Mouse (Mus musculus) myocyte (in vitro differentiated cells): Measurements from ENCODE around the gene Rnd3. TPM values are rescaled to one million over a fixed set of nuclear protein-coding genes. Genes with fewer than 3 reads are reported as not detected.

Experiments used
- H3K27me3 ChIP-seq: one replicate; pipeline ENCODE4 v1.6.1; 2011; ENCODE audit not compliant: control insufficient read depth, insufficient read depth, insufficient read length
- H3K36me3 ChIP-seq: one replicate; pipeline ENCODE4 v1.6.1; 2011; ENCODE audit not compliant: control insufficient read depth, insufficient read depth
- H3K4me2 ChIP-seq: one replicate; pipeline ENCODE4 v1.6.1; 2011; ENCODE audit warnings: low read depth, control low read depth
- H3K4me3 ChIP-seq: one replicate; pipeline ENCODE4 v1.5.1; 2011; ENCODE audit warnings: mild to moderate bottlenecking, control low read depth, moderate library complexity
- H3K79me2 ChIP-seq: one replicate; pipeline ENCODE4 v1.6.1; 2011; ENCODE audit not compliant: control insufficient read depth, insufficient read depth
- H3ac ChIP-seq: one replicate; pipeline ENCODE4 v1.6.1; 2011; ENCODE audit not compliant: control insufficient read depth, insufficient read length
- CEBPB ChIP-seq: IDR thresholded peaks from 2 replicates; pipeline ENCODE4 v1.6.1; 2011; ENCODE audit warnings: mild to moderate bottlenecking, moderate library complexity; ENCODE audit not compliant: poor library complexity, insufficient read depth, severe bottlenecking
- E2F4 ChIP-seq: IDR thresholded peaks from one replicate; pipeline ENCODE4 v1.6.1; 2011; ENCODE audit warnings: mild to moderate bottlenecking, control low read depth, moderate library complexity; ENCODE audit not compliant: insufficient read depth
- MAX ChIP-seq: IDR thresholded peaks from one replicate; pipeline ENCODE4 v1.6.1; 2011; ENCODE audit warnings: low read depth, mild to moderate bottlenecking, control low read depth
- MYOD1 ChIP-seq, 3 experiments: IDR thresholded peaks; one replicate each; pipeline ENCODE4 v1.6.1; 2011; ENCODE audit warnings: control low read depth in 2 of 3, low read depth in 2 of 3, mild to moderate bottlenecking in 2 of 3, moderate library complexity in 1 of 3; ENCODE audit not compliant: insufficient read length in 2 of 3, control insufficient read depth in 1 of 3
- MYOG ChIP-seq, 3 experiments: IDR thresholded peaks; one replicate each; pipeline ENCODE4 v1.6.1; 2011; ENCODE audit warnings: control low read depth in 2 of 3, low read depth in 2 of 3, mild to moderate bottlenecking in 2 of 3; ENCODE audit not compliant: insufficient read length in 2 of 3, control insufficient read depth in 1 of 3, insufficient read depth in 1 of 3
- POLR2A ChIP-seq: IDR thresholded peaks from one replicate; pipeline ENCODE4 v1.6.1; 2011; ENCODE audit warnings: low read depth, mild to moderate bottlenecking, control low read depth, moderate library complexity; ENCODE audit not compliant: insufficient read length
- POLR2AphosphoS2 ChIP-seq: IDR thresholded peaks from one replicate; pipeline ENCODE4 v1.6.1; 2011; ENCODE audit warnings: low read depth, control low read depth; ENCODE audit not compliant: insufficient read length
- REST ChIP-seq: IDR thresholded peaks from one replicate; pipeline ENCODE4 v1.6.1; 2011; ENCODE audit warnings: mild to moderate bottlenecking, control low read depth, moderate library complexity; ENCODE audit not compliant: insufficient read depth, insufficient read length
- SRF ChIP-seq: IDR thresholded peaks from one replicate; pipeline ENCODE4 v1.6.1; 2011; ENCODE audit warnings: low read depth; ENCODE audit not compliant: control insufficient read depth, insufficient read length
- TCF12 ChIP-seq: IDR thresholded peaks from one replicate; pipeline ENCODE4 v1.6.1; 2011; ENCODE audit warnings: mild to moderate bottlenecking, control low read depth; ENCODE audit not compliant: poor library complexity, insufficient read depth, severe bottlenecking
- TCF3 ChIP-seq: IDR thresholded peaks from one replicate; pipeline ENCODE4 v1.6.1; 2011; ENCODE audit warnings: low read depth, control low read depth; ENCODE audit not compliant: insufficient read length
- USF1 ChIP-seq: IDR thresholded peaks from one replicate; pipeline ENCODE4 v1.6.1; 2011; ENCODE audit warnings: low read depth, mild to moderate bottlenecking, control low read depth, moderate library complexity
- polyA plus RNA-seq: library from polyadenylated mRNA; unstranded; fragments of >200 nt; fragmentation: generic; extraction: Trizol; gene quantifications from one replicate; pipeline ENCODE4 v1.2.1, GENCODE M21; 2012; ENCODE audit warnings: missing spikeins

Rnd3 gene
- polyA plus RNA-seq, 1 experiment = 10.3 TPM

GRCm38 (mm10) chr2:51179096-51179495, 30.2 kb upstream of the Rnd3 start:
- TF ChIP-seq MYOG (IDR thresholded peaks at IDR 0.05; ENCODE audit: control insufficient read depth in 1 of 3, insufficient read depth in 1 of 3, insufficient read length in 2 of 3, low read depth in 2 of 3) = no peak
- no peak for TF ChIP-seq CEBPB
- TF ChIP-seq E2F4 = no peak
- no peak for TF ChIP-seq POLR2AphosphoS2
- TF ChIP-seq TCF3 = no peak
- TF ChIP-seq MYOD1 (IDR thresholded peaks at IDR 0.05; ENCODE audit: control insufficient read depth in 1 of 3, insufficient read length in 2 of 3, low read depth in 2 of 3) = no peak
- no peak for TF ChIP-seq MAX
- TF ChIP-seq USF1 = no peak
- TF ChIP-seq REST = no peak
- TF ChIP-seq POLR2A = no peak
- no peak for TF ChIP-seq TCF12
- no peak overlapping the region for H3K4me2 ChIP-seq
- no peaks in the 10 kb centered on the region for H3K79me2 ChIP-seq
- H3ac ChIP-seq = no peak overlapping the region
- H3K36me3 ChIP-seq = no peaks in the 10 kb centered on the region
- no peaks in the 10 kb centered on the region for H3K27me3 ChIP-seq
- no peak overlapping the region for H3K4me3 ChIP-seq

DNA sequence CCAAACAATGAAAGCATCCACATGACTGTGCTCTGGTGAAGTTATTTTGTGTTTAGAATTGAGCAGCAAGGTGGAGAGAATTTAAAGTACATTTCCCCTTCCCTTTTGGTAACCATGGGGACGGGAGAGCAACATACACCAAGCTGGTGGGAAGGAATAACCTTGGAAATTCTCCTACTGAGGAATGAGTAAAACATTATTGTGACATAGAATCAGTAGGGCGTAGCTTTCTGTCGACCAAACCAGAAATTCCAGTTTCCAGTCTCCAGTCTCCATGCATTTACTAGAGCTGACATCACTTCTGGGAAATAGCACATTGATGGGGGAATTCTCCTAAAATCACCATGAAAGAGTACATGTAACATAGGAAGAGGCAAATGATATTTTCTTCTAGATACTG, 28.7 kb upstream of the Rnd3 start:
- H3K4me3 ChIP-seq = no peak overlapping the region
- H3ac ChIP-seq = no peak overlapping the region
- no peak overlapping the region for H3K4me2 ChIP-seq
- no peaks in the 10 kb centered on the region for H3K27me3 ChIP-seq
- TF ChIP-seq SRF (no peak), TCF3 (no peak), TCF12 (no peak), MYOG (IDR thresholded peaks at IDR 0.05; ENCODE audit: control insufficient read depth in 1 of 3, insufficient read depth in 1 of 3, insufficient read length in 2 of 3, low read depth in 2 of 3) (no peak), POLR2A (no peak), MAX (no peak), MYOD1 (IDR thresholded peaks at IDR 0.05; ENCODE audit: control insufficient read depth in 1 of 3, insufficient read length in 2 of 3, low read depth in 2 of 3) (no peak), USF1 (no peak), REST (no peak), CEBPB (no peak), POLR2AphosphoS2 (no peak), E2F4 (no peak)
- H3K36me3 ChIP-seq = no peaks in the 10 kb centered on the region
- H3K79me2 ChIP-seq = no peaks in the 10 kb centered on the region

- no peak for TF ChIP-seq SRF
- no peak for TF ChIP-seq USF1
- TF ChIP-seq E2F4 = no peak
- no peak for TF ChIP-seq CEBPB
- TF ChIP-seq MAX = no peak
- H3K79me2 ChIP-seq = no peaks in the 10 kb centered on the region
- no peak overlapping the region for H3K4me3 ChIP-seq
- no peaks in the 10 kb centered on the region for H3K27me3 ChIP-seq
- H3K4me2 ChIP-seq = no peak overlapping the region
- H3K36me3 ChIP-seq = no peaks in the 10 kb centered on the region
- H3ac ChIP-seq = no peak overlapping the region
These were observed 26.4 kb upstream of the Rnd3 start for GRCm38 (mm10) chr2:51175276-51175675.

- Histone ChIP-seq H3K36me3 (no peaks in the 10 kb centered on the region), H3K4me2 (no peak overlapping the region), H3K4me3 (no peak overlapping the region), H3ac (no peak overlapping the region), H3K27me3 (no peaks in the 10 kb centered on the region), H3K79me2 (no peaks in the 10 kb centered on the region)
- TF ChIP-seq MYOG (IDR thresholded peaks at IDR 0.05; ENCODE audit: control insufficient read depth in 1 of 3, insufficient read depth in 1 of 3, insufficient read length in 2 of 3, low read depth in 2 of 3) = no peak
- no peak for TF ChIP-seq CEBPB
- TF ChIP-seq TCF12 = no peak
- TF ChIP-seq REST = no peak
- no peak for TF ChIP-seq POLR2A
- TF ChIP-seq TCF3 = no peak
- TF ChIP-seq USF1 = no peak
- TF ChIP-seq MAX = no peak
- TF ChIP-seq E2F4 = no peak
- no peak for TF ChIP-seq MYOD1 (IDR thresholded peaks at IDR 0.05; ENCODE audit: control insufficient read depth in 1 of 3, insufficient read length in 2 of 3, low read depth in 2 of 3)
- TF ChIP-seq SRF = no peak
- TF ChIP-seq POLR2AphosphoS2 = no peak
These were observed 12.2 kb upstream of the Rnd3 start for GRCm38 (mm10) chr2:51161110-51161509.

GRCm38 (mm10) chr2:51148454-51148853, 457 bp downstream of the Rnd3 start:
- Histone ChIP-seq H3K79me2 (peaks cover 52% of the 10 kb centered on the region), H3K36me3 (peaks cover 1% of the 10 kb centered on the region), H3K27me3 (no peaks in the 10 kb centered on the region), H3K4me3 (peak overlapping the region; percentile 100), H3K4me2 (peak overlapping the region; percentile 44), H3ac (peak overlapping the region; percentile 51)
- TF ChIP-seq TCF12 (no peak), MYOG (IDR thresholded peaks at IDR 0.05; ENCODE audit: control insufficient read depth in 1 of 3, insufficient read depth in 1 of 3, insufficient read length in 2 of 3, low read depth in 2 of 3) (no peak), MAX (no peak), SRF (no peak), REST (no peak), POLR2AphosphoS2 (no peak), USF1 (no peak), POLR2A (no peak), CEBPB (no peak), TCF3 (no peak), E2F4 (no peak), MYOD1 (IDR thresholded peaks at IDR 0.05; ENCODE audit: control insufficient read depth in 1 of 3, insufficient read length in 2 of 3, low read depth in 2 of 3) (no peak)
